Mouse (Mus musculus) MEL (cell line): ENCODE results near the gene Wwc2. TPM values are rescaled to one million over a fixed set of nuclear protein-coding genes. Genes with fewer than 3 reads are reported as not detected.

Experiments
- DNase-seq: peaks from one replicate; pipeline ENCODE4 v3.0.0; 2011; ENCODE audit warnings: low read depth, low spot score
- H3K27ac ChIP-seq: 2 replicates; pipeline ENCODE4 v1.5.1; 2012; ENCODE audit warnings: low read depth, mild to moderate bottlenecking, control low read depth, low read length, moderate library complexity; ENCODE audit not compliant: control insufficient read depth
- H3K27me3 ChIP-seq, 2 experiments: fragments of 150-350 bp in 1 of 2; sonication (generic) in 1 of 2; 2 replicates each; pipeline ENCODE4 v1.6.1; 2012; ENCODE audit warnings: low read length in 2 of 2, mild to moderate bottlenecking in 2 of 2, improper control_type of control experiment in 1 of 2, moderate library complexity in 1 of 2; ENCODE audit not compliant: insufficient read depth in 2 of 2, control insufficient read depth in 1 of 2
- H3K36me3 ChIP-seq, 2 experiments: 2 replicates each; pipeline ENCODE4 v1.6.1; 2012 to 2014; ENCODE audit warnings: low read length in 2 of 2, improper control_type of control experiment in 1 of 2, inconsistent platforms in 1 of 2, mild to moderate bottlenecking in 1 of 2; ENCODE audit not compliant: insufficient read depth in 2 of 2, control insufficient read depth in 1 of 2
- H3K4me1 ChIP-seq, 2 experiments: fragments of 150-350 bp in 1 of 2; sonication (generic) in 1 of 2; 2 replicates each; pipeline ENCODE4 v1.6.1; 2012; ENCODE audit warnings: low read length in 2 of 2, improper control_type of control experiment in 1 of 2, mild to moderate bottlenecking in 1 of 2; ENCODE audit not compliant: insufficient read depth in 2 of 2, control insufficient read depth in 1 of 2
- H3K4me3 ChIP-seq, 2 experiments: fragments of 150-350 bp in 1 of 2; sonication (generic) in 1 of 2; 2 replicates each; pipeline ENCODE4 v1.5.1; 2012; ENCODE audit warnings: low read depth in 2 of 2, low read length in 2 of 2, mild to moderate bottlenecking in 2 of 2, moderate library complexity in 2 of 2, control low read depth in 1 of 2, improper control_type of control experiment in 1 of 2; ENCODE audit not compliant: control insufficient read depth in 1 of 2, insufficient read depth in 1 of 2
- H3K79me2 ChIP-seq: 2 replicates; pipeline ENCODE4 v1.6.1; 2012; ENCODE audit warnings: mild to moderate bottlenecking, low read length, moderate library complexity; ENCODE audit not compliant: control insufficient read depth, poor library complexity, insufficient read depth
- H3K9ac ChIP-seq: 2 replicates; pipeline ENCODE4 v1.6.1; 2012; ENCODE audit warnings: low read depth, mild to moderate bottlenecking, control low read depth, low read length, moderate library complexity; ENCODE audit not compliant: control insufficient read depth, poor library complexity, severe bottlenecking
- H3K9me3 ChIP-seq: fragments of 150-350 bp; sonication (generic); replicated peaks from 2 replicates; pipeline ENCODE4 v1.6.1; 2012; ENCODE audit warnings: mild to moderate bottlenecking, low read length, improper control_type of control experiment, moderate library complexity; ENCODE audit not compliant: insufficient read depth
- BHLHE40 ChIP-seq: IDR thresholded peaks from 2 replicates; pipeline ENCODE4 v1.6.1; 2012; ENCODE audit warnings: low read depth, mild to moderate bottlenecking, inconsistent platforms, low read length, improper control_type of control experiment, borderline replicate concordance
- CTCF ChIP-seq, 3 experiments: IDR thresholded peaks in 2 of 3; conservative IDR thresholded peaks in 1 of 3; 2 replicates each; pipeline ENCODE4 v1.5.1; 2011 to 2012; ENCODE audit warnings: low read length in 3 of 3, low read depth in 2 of 3, mild to moderate bottlenecking in 2 of 3, improper control_type of control experiment in 1 of 3, inconsistent platforms in 1 of 3, mixed read lengths in 1 of 3, moderate library complexity in 1 of 3; ENCODE audit not compliant: control insufficient read depth in 1 of 3, insufficient read depth in 1 of 3, poor library complexity in 1 of 3, severe bottlenecking in 1 of 3
- ELF1 ChIP-seq: IDR thresholded peaks from 2 replicates; pipeline ENCODE4 v1.6.1; 2014; ENCODE audit warnings: low read depth, mild to moderate bottlenecking, inconsistent platforms, low read length, improper control_type of control experiment, moderate library complexity
- ETS1 ChIP-seq: IDR thresholded peaks from 2 replicates; pipeline ENCODE4 v1.6.1; 2012; ENCODE audit warnings: low read depth, mild to moderate bottlenecking, inconsistent platforms, low read length, improper control_type of control experiment, moderate library complexity
- GABPA ChIP-seq: IDR thresholded peaks from 2 replicates; pipeline ENCODE4 v1.6.1; 2012; ENCODE audit warnings: low read depth, mild to moderate bottlenecking, inconsistent platforms, low read length, improper control_type of control experiment, moderate library complexity
- GATA1 ChIP-seq: IDR thresholded peaks from 2 replicates; pipeline ENCODE4 v1.6.1; 2011; ENCODE audit warnings: low read depth, low read length, improper control_type of control experiment
- HCFC1 ChIP-seq: IDR thresholded peaks from 2 replicates; pipeline ENCODE4 v1.6.1; 2012; ENCODE audit warnings: low read depth, mild to moderate bottlenecking, inconsistent platforms, low read length, improper control_type of control experiment, moderate library complexity
- JUND ChIP-seq: IDR thresholded peaks from 2 replicates; pipeline ENCODE4 v1.6.1; 2011; ENCODE audit warnings: low read depth, mild to moderate bottlenecking, improper control_type of control experiment, low read length
- KAT2A ChIP-seq: conservative IDR thresholded peaks from 2 replicates; pipeline ENCODE4 v1.6.1; 2012; ENCODE audit warnings: low read depth, low read length, improper control_type of control experiment, inconsistent platforms
- MAZ ChIP-seq: IDR thresholded peaks from 2 replicates; pipeline ENCODE4 v1.6.1; 2012; ENCODE audit warnings: low read depth, mild to moderate bottlenecking, inconsistent platforms, low read length, improper control_type of control experiment
- MYB ChIP-seq: IDR thresholded peaks from 2 replicates; pipeline ENCODE4 v1.6.1; 2011; ENCODE audit warnings: mild to moderate bottlenecking, low read depth, low read length, improper control_type of control experiment
- MYC ChIP-seq: IDR thresholded peaks from 2 replicates; pipeline ENCODE4 v1.6.1; 2011; ENCODE audit warnings: low read depth, mild to moderate bottlenecking, low read length, improper control_type of control experiment, moderate library complexity
- NRF1 ChIP-seq: IDR thresholded peaks from 2 replicates; pipeline ENCODE4 v1.6.1; 2014; ENCODE audit warnings: low read depth, mild to moderate bottlenecking, inconsistent platforms, low read length, improper control_type of control experiment, moderate library complexity; ENCODE audit not compliant: poor library complexity, insufficient read depth, severe bottlenecking
- POLR2A ChIP-seq, 2 experiments: IDR thresholded peaks; 2 replicates each; pipeline ENCODE4 v1.6.1; 2011 to 2012; ENCODE audit warnings: low read length in 2 of 2, mild to moderate bottlenecking in 2 of 2, control low read depth in 1 of 2, improper control_type of control experiment in 1 of 2, low read depth in 1 of 2, moderate library complexity in 1 of 2; ENCODE audit not compliant: control insufficient read depth in 1 of 2, insufficient read depth in 1 of 2, poor library complexity in 1 of 2
- POLR2AphosphoS5 ChIP-seq: IDR thresholded peaks from 2 replicates; pipeline ENCODE4 v1.6.1; 2012; ENCODE audit warnings: low read depth, borderline replicate concordance, mild to moderate bottlenecking, inconsistent platforms, low read length, moderate library complexity, mixed read lengths
- RAD21 ChIP-seq: IDR thresholded peaks from 2 replicates; pipeline ENCODE4 v1.6.1; 2011; ENCODE audit warnings: mild to moderate bottlenecking, low read depth, low read length, improper control_type of control experiment
- RCOR1 ChIP-seq: IDR thresholded peaks from 2 replicates; pipeline ENCODE4 v1.6.1; 2012; ENCODE audit warnings: low read depth, mild to moderate bottlenecking, inconsistent platforms, low read length, improper control_type of control experiment
- SIN3A ChIP-seq: IDR thresholded peaks from 2 replicates; pipeline ENCODE4 v1.6.1; 2012; ENCODE audit warnings: low read length, improper control_type of control experiment, inconsistent platforms
- SMC3 ChIP-seq: IDR thresholded peaks from 2 replicates; pipeline ENCODE4 v1.6.1; 2011; ENCODE audit warnings: low read depth, low read length, improper control_type of control experiment
- TBP ChIP-seq: IDR thresholded peaks from 2 replicates; pipeline ENCODE4 v1.8.0; 2011; ENCODE audit warnings: low read depth, low read length, improper control_type of control experiment
- USF2 ChIP-seq, 2 experiments: IDR thresholded peaks; 2 replicates each; pipeline ENCODE4 v1.6.1; 2011 to 2012; ENCODE audit warnings: improper control_type of control experiment in 2 of 2, low read length in 2 of 2, borderline replicate concordance in 1 of 2, inconsistent platforms in 1 of 2, low read depth in 1 of 2, mild to moderate bottlenecking in 1 of 2; ENCODE audit not compliant: insufficient read depth in 1 of 2
- ZC3H11A ChIP-seq: IDR thresholded peaks from 2 replicates; pipeline ENCODE4 v1.6.1; 2012; ENCODE audit warnings: low read depth, mild to moderate bottlenecking, inconsistent platforms, low read length, improper control_type of control experiment
- ZKSCAN1 ChIP-seq: IDR thresholded peaks from 2 replicates; pipeline ENCODE4 v1.6.1; 2012; ENCODE audit warnings: low read depth, mild to moderate bottlenecking, inconsistent platforms, low read length, improper control_type of control experiment, moderate library complexity
- ZMIZ1 ChIP-seq: IDR thresholded peaks from 2 replicates; pipeline ENCODE4 v1.6.1; 2012; ENCODE audit warnings: low read depth, mild to moderate bottlenecking, inconsistent platforms, low read length, improper control_type of control experiment, moderate library complexity
- ZNF384 ChIP-seq: IDR thresholded peaks from 2 replicates; pipeline ENCODE4 v1.6.1; 2012; ENCODE audit warnings: low read depth, mild to moderate bottlenecking, inconsistent platforms, low read length, improper control_type of control experiment
- polyA plus RNA-seq, 2 experiments: library from polyadenylated mRNA; stranded (reverse) in 1 of 2; unstranded in 1 of 2; fragments of >175 nt in 1 of 2; fragments of >200 nt in 1 of 2; gene quantifications; 2 replicates each; pipeline versions ENCODE4 v1.2.1 to v1.2.4; 2012; ENCODE audit warnings: low replicate concordance in 2 of 2, low read depth in 1 of 2; ENCODE audit not compliant: insufficient read length in 2 of 2, insufficient read depth in 1 of 2, missing spikeins in 1 of 2
- total RNA-seq: library from RNA; depleted of rRNA; stranded (reverse); fragments of 300-350 nt; gene quantifications from 2 replicates; pipeline ENCODE4 v1.2.3, GENCODE M21; 2012

Wwc2 gene
- total and polyA plus RNA-seq, 3 experiments, result 7.5 to 14.8 TPM; not detected in 1

GRCm38 (mm10) chr8:47920575-47921144 lies 70.1 kb downstream of the Wwc2 start:
- H3K79me2 ChIP-seq, result no peaks in the 10 kb centered on the region
- H3K4me1 ChIP-seq, result peaks cover 0 to 3% of the 10 kb centered on the region in 2 experiments; a peak in 3 of 4 replicates
- DNase-seq, result peak; percentile 51
- H3K9me3 ChIP-seq, result no peaks in the 10 kb centered on the region
- no peak for TF ChIP-seq ZC3H11A
- TF ChIP-seq CTCF (IDR thresholded peaks at IDR 0.05 in 2 of 3, conservative IDR thresholded peaks at IDR 0.05 in 1 of 3; ENCODE audit: control insufficient read depth in 1 of 3, insufficient read depth in 1 of 3, low read depth in 2 of 3, low read length in 3 of 3, poor library complexity in 1 of 3, severe bottlenecking in 1 of 3), result peak; percentile 18 to 57 (median 48); a peak in 4 of 6 replicates
- TF ChIP-seq BHLHE40, result no peak
- TF ChIP-seq POLR2A (IDR thresholded peaks at IDR 0.05; ENCODE audit: control insufficient read depth in 1 of 2, insufficient read depth in 1 of 2, low read depth in 1 of 2, low read length in 2 of 2, poor library complexity in 1 of 2), result no peak
- no peak for TF ChIP-seq SIN3A
- no peak for TF ChIP-seq ETS1
- no peak for TF ChIP-seq NRF1
- no peak for TF ChIP-seq JUND
- TF ChIP-seq MAZ, result no peak
- no peak for TF ChIP-seq GATA1
- no peak for TF ChIP-seq HCFC1
- TF ChIP-seq SMC3, result peak; percentile 27
- no peak for TF ChIP-seq ZMIZ1
- no peak for TF ChIP-seq KAT2A
- TF ChIP-seq POLR2AphosphoS5, result no peak
- no peak for TF ChIP-seq MYB
- no peak for TF ChIP-seq ZKSCAN1
- no peak for TF ChIP-seq USF2 (IDR thresholded peaks at IDR 0.05; ENCODE audit: borderline replicate concordance in 1 of 2, insufficient read depth in 1 of 2, low read depth in 1 of 2, low read length in 2 of 2)
- TF ChIP-seq GABPA, result no peak
- no peak for TF ChIP-seq RCOR1
- no peak for TF ChIP-seq TBP
- peak; percentile 85 for TF ChIP-seq ZNF384
- TF ChIP-seq MYC, result no peak
- TF ChIP-seq ELF1, result no peak
- peak; percentile 42 for TF ChIP-seq RAD21
- H3K36me3 ChIP-seq, result peaks cover 0 to 3% of the 10 kb centered on the region in 2 experiments; a peak in 2 of 4 replicates
- H3K27me3 ChIP-seq, result no peaks in the 10 kb centered on the region
- H3K27ac ChIP-seq, result no peak overlapping the region
- H3K9ac ChIP-seq, result no peak overlapping the region
- H3K4me3 ChIP-seq, result no peak overlapping the region
